41 mouse cellular contexts compared by ENCODE assay signal in genomic region chr19:10735061-10735460, GRCm38 (mm10). TPM values are rescaled to one million over a fixed set of nuclear protein-coding genes. Genes with fewer than 3 reads are reported as not detected.
"Had no signal": no experiment of that assay in that cellular context is flagged by ENCODE, and none has a peak within 500 bp of the region (broad histone marks: within the 10 kb centered on the region; RNA-seq: fewer than 3 reads in every experiment).

No protein-coding gene starts in this region.

- H3K27ac ChIP-seq: heart, adult 2 months; heart, embryonic 13.5 days; heart, embryonic 15.5 days; hindbrain, embryonic 12.5 days; hindbrain, embryonic 14.5 days; intestine, embryonic 15.5 days; limb, embryonic 13.5 days; limb, embryonic 15.5 days; liver, embryonic 12.5 days; liver, embryonic 14.5 days had no signal

- H3K4me2 ChIP-seq: heart, embryonic 11.5 days; heart, embryonic 13.5 days; heart, embryonic 15.5 days; hindbrain, embryonic 12.5 days; hindbrain, embryonic 14.5 days; intestine, embryonic 15.5 days; limb, embryonic 13.5 days; limb, embryonic 15.5 days; liver, embryonic 12.5 days had no signal

- H3K9me3 ChIP-seq: heart, embryonic 13.5 days; heart, embryonic 15.5 days; hindbrain, embryonic 12.5 days; intestine, embryonic 15.5 days; limb, embryonic 13.5 days; limb, embryonic 15.5 days; liver, embryonic 12.5 days had no signal

- H3K4me1 ChIP-seq: hindbrain, embryonic 12.5 days; intestine, embryonic 15.5 days; liver, embryonic 12.5 days had no signal

- H3K27me3 ChIP-seq: heart, embryonic 13.5 days; heart, embryonic 15.5 days; hindbrain, embryonic 12.5 days; intestine, embryonic 15.5 days; limb, embryonic 13.5 days; limb, embryonic 15.5 days; liver, embryonic 12.5 days had no signal

- H3K4me3 ChIP-seq: heart, adult 2 months; heart, embryonic 13.5 days; heart, embryonic 15.5 days; hindbrain, embryonic 12.5 days; intestine, embryonic 15.5 days; limb, embryonic 13.5 days; limb, embryonic 15.5 days; liver, embryonic 12.5 days had no signal

- DNase-seq: gastrocnemius, postnatal 14 days; gastrocnemius, postnatal 36 days; heart, adult 11 months; heart, adult 2 months; heart, postnatal 14 days; heart, postnatal 36 days; kidney, adult 18-20 months; kidney, adult 8-10 months; kidney, postnatal 10 days; kidney, postnatal 25 days; layer of hippocampus, adult 9-11 months; layer of hippocampus, postnatal 36 days; left cerebral cortex, postnatal 4 days had no signal

- H3K9ac ChIP-seq: heart, embryonic 13.5 days; heart, embryonic 15.5 days; hindbrain, embryonic 12.5 days; hindbrain, embryonic 14.5 days; intestine, embryonic 15.5 days; limb, embryonic 13.5 days; limb, embryonic 15.5 days; liver, embryonic 12.5 days; liver, embryonic 14.5 days had no signal

- ATAC-seq: hindbrain, embryonic 16.5 days; inflammation-experienced regulatory T-cells, adult 6 months; intestine, embryonic 15.5 days; intestine, postnatal 0 days; liver, embryonic 12.5 days had no signal

- H3K36me3 ChIP-seq: heart, embryonic 13.5 days; heart, embryonic 15.5 days; hindbrain, embryonic 12.5 days; intestine, embryonic 15.5 days; limb, embryonic 13.5 days; limb, embryonic 15.5 days; liver, embryonic 12.5 days had no signal

RNA-seq across cellular contexts. Expression of gene Cd5, which starts 3.7 kb away (rescaled TPM):
- total RNA-seq: gastrocnemius, adult 18-20 months; gastrocnemius, postnatal 14 days; layer of hippocampus, adult 18-20 months; layer of hippocampus, postnatal 36 days; left cerebral cortex, postnatal 25 days; left cerebral cortex, postnatal 4 days had no signal
- polyA plus RNA-seq: limb, embryonic 11.5 days; liver, embryonic 12.5 days had no signal

RNA-seq across cellular contexts. Expression of gene Pga5, which starts 57.2 kb away (rescaled TPM):
- total RNA-seq: gastrocnemius, adult 18-20 months; gastrocnemius, adult 8-10 months; gastrocnemius, postnatal 14 days; gastrocnemius, postnatal 36 days; heart, adult 2 months; heart, postnatal 14 days; heart, postnatal 36 days; hematopoietic stem cell, adult 5-6 weeks; layer of hippocampus, adult 18-20 months; layer of hippocampus, adult 8-10 months; layer of hippocampus, postnatal 14 days; layer of hippocampus, postnatal 36 days; left cerebral cortex, adult 18-20 months; left cerebral cortex, adult 8-10 months; left cerebral cortex, postnatal 10 days; left cerebral cortex, postnatal 25 days; left cerebral cortex, postnatal 4 days; liver, adult 2 months had no signal
- polyA plus RNA-seq: heart, adult 2 months; heart, embryonic 11.5 days; heart, embryonic 13.5 days; heart, embryonic 15.5 days; heart, postnatal 0 days; hindbrain, embryonic 12.5 days; hindbrain, embryonic 14.5 days; hindbrain, embryonic 16.5 days; inflammation-experienced regulatory T-cells, adult 6 months; kidney, embryonic 14.5 days; kidney, embryonic 16.5 days; limb, embryonic 11.5 days; limb, embryonic 15.5 days; liver, adult 2 months had no signal
